Mouse (Mus musculus): Measurements from ENCODE around the gene Nr1d1. TPM values are rescaled to one million over a fixed set of nuclear protein-coding genes. Genes with fewer than 3 reads are reported as not detected.

The Nr1d1 gene
- total RNA-seq, 2 experiments from 2014 or later: 0.26 TPM; not detected in 1

GRCm38 (mm10) chr11:98789219-98789807, 14.2 kb upstream of the Nr1d1 start:
- no peak for ATAC-seq (replicated peaks; ENCODE audit: low FRiP score, poor library complexity, severe bottlenecking)

GRCm38 (mm10) chr11:98788550-98789218, 13.6 kb upstream of the Nr1d1 start:
- peak; percentile 82 for ATAC-seq (replicated peaks; ENCODE audit: low FRiP score, poor library complexity, severe bottlenecking)

GRCm38 (mm10) chr11:98788139-98788538, 13.0 kb upstream of the Nr1d1 start:
- no peak for ATAC-seq (replicated peaks; ENCODE audit: low FRiP score, poor library complexity, severe bottlenecking)

GRCm38 (mm10) chr11:98787691-98788090, 12.6 kb upstream of the Nr1d1 start:
- no peak for ATAC-seq (replicated peaks; ENCODE audit: low FRiP score, poor library complexity, severe bottlenecking)

GRCm38 (mm10) chr11:98787229-98787628, 12.1 kb upstream of the Nr1d1 start:
- ATAC-seq (replicated peaks; ENCODE audit: low FRiP score, poor library complexity, severe bottlenecking): no peak

GRCm38 (mm10) chr11:98786359-98787214, 11.5 kb upstream of the Nr1d1 start:
- ATAC-seq (replicated peaks; ENCODE audit: low FRiP score, poor library complexity, severe bottlenecking): peak; percentile 68

GRCm38 (mm10) chr11:98785772-98786281, 10.7 kb upstream of the Nr1d1 start:
- ATAC-seq (replicated peaks; ENCODE audit: low FRiP score, poor library complexity, severe bottlenecking): no peak

- ATAC-seq (replicated peaks; ENCODE audit: low FRiP score, poor library complexity, severe bottlenecking): no peak
These were observed 10.1 kb upstream of the Nr1d1 start for GRCm38 (mm10) chr11:98785214-98785613.

GRCm38 (mm10) chr11:98784139-98784538, 9.0 kb upstream of the Nr1d1 start:
- ATAC-seq (replicated peaks; ENCODE audit: low FRiP score, poor library complexity, severe bottlenecking): no peak

GRCm38 (mm10) chr11:98783236-98783696, 8.1 kb upstream of the Nr1d1 start:
- peak; percentile 67 for ATAC-seq (replicated peaks; ENCODE audit: low FRiP score, poor library complexity, severe bottlenecking)

GRCm38 (mm10) chr11:98782651-98783235, 7.6 kb upstream of the Nr1d1 start:
- no peak for ATAC-seq (replicated peaks; ENCODE audit: low FRiP score, poor library complexity, severe bottlenecking)

- ATAC-seq (replicated peaks; ENCODE audit: low FRiP score, poor library complexity, severe bottlenecking): no peak
These were observed 6.8 kb upstream of the Nr1d1 start for GRCm38 (mm10) chr11:98781851-98782512.

GRCm38 (mm10) chr11:98777888-98778287, 2.8 kb upstream of the Nr1d1 start:
- no peak for ATAC-seq (replicated peaks; ENCODE audit: low FRiP score, poor library complexity, severe bottlenecking)

- no peak for ATAC-seq (replicated peaks; ENCODE audit: low FRiP score, poor library complexity, severe bottlenecking)
These were observed 1.9 kb upstream of the Nr1d1 start for GRCm38 (mm10) chr11:98776843-98777590.

GRCm38 (mm10) chr11:98776052-98776764, 1.1 kb upstream of the Nr1d1 start:
- no peak for ATAC-seq (replicated peaks; ENCODE audit: low FRiP score, poor library complexity, severe bottlenecking)

- ATAC-seq (replicated peaks; ENCODE audit: low FRiP score, poor library complexity, severe bottlenecking): peak; percentile 20; the same call in 1 of the 2 replicates
These were observed 367 bp upstream of the Nr1d1 start for GRCm38 (mm10) chr11:98775348-98776051.

- ATAC-seq (replicated peaks; ENCODE audit: low FRiP score, poor library complexity, severe bottlenecking): peak; percentile 91
These were observed 1.4 kb downstream of the Nr1d1 start for GRCm38 (mm10) chr11:98773635-98774295.
